Mouse (Mus musculus): ENCODE measurements around the gene Cnot10.

The Cnot10 gene

DNA sequence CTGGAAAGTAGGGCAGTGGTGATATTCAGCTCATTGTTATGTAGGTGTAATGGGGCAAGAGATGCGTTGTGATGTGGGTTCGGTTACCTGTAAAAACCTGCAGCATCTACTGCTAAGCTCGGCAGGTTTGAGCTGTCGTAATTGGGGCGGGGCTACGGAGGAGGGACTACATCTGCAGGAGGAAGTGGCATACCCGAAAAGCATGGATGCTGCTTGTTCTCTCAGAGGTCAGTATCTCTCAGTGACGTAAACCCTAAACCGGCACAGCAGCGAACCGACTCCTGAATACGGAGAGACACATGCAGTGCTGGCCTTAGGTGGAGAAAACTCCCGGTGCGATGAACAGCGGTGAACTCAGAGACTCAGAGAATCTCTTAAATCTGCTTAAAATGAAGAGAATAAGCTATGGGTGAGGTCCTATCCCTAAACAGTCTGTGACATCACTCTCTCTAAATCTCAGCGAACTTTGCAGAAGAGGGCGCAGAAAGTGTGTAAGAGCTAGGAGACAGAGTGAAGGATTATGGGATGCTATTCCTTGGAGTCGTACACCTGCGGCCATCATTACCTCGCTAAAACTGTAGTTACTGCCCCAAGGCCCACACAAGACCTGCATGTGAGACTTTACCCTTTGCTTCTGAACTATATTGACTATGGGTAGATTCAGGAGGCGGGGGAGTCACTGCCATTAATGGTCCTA lies 11.1 kb upstream of the Cnot10 start:
- WGBS, result 70% methylated on average over 21 of the region's 21 CpGs

DNA sequence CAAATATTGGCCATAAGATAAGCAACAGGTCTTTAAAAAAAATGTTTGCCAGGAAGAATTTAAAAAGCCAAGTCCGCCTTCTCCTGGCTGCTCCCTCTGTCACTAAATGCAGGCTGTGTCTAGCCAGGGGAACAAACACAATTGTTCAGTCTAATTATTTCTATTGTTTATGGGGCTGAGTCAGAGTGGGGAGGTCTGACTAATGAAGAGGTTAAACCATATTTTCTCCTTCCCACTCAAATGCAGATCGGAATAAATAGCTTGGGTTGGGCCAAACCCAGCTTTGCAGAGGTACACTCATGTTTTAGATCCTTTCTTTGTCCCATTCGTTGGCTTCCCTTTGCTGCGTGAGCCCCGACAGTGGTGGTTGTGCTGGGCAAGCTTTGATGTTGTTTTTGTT lies 9.4 kb upstream of the Cnot10 start:
- 49% methylated on average over 5 of the region's 5 CpGs for WGBS

DNA sequence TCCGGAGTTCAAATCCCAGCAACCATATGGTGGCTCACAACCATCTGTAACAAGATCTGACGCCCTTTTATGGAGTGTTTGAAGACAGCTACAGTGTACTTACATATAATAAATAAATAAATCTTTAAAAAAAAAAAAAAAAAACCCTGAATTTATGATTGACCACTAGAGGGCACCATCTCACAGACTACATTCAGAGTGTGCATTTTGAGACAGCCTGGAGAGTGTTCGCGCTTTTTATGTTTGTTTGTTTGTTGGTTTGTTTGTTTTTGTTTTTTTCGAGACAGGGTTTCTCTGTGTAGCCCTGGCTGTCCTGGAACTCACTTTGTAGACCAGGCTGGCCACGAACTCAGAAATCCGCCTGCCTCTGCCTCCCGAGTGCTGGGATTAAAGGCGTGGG lies 8.5 kb upstream of the Cnot10 start:
- WGBS, result 40% methylated on average over 9 of the region's 9 CpGs

DNA sequence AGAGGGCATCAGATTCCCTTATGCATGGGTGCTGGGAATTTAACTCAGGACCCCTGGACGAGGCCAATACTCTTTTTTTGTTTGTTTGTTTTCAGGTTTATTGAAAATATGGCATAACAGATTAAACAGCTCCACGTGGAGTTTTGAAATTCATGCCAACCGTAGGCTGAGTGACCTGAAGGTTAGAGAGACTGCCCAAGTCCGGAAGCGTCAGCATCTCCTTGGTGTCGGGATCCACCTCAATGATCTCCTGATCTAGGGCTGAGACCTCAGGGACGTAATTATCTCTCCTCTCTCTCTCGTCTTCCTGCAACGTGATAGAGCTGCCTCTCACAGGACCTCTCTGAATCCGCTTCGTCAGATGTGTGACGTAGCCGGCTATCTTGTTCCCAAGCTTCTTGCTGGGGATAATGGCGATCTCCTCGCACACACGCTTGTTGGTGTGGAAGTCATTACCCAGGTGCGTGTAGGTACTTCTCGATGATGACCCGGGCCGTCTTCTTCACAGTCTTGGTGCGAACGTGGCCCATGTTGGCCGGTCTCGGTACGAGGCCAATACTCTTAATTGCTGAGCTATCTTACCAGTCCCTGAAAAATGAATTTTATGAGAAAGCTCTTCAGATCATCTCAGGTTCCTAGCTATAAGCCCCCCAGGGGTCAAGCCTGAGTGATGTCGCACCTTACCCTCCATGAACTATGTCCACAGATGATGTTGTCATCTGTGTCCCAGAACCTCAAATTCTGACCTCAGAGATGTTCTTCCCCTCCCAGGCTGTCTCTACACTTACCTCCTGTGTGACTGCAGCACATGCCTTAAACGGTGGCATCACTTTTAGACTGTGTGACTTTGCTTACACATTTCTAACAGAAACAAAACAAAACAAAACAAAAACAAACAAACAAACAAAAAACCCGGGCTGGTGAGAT lies 7.8 kb upstream of the Cnot10 start:
- WGBS, result 83% methylated on average over 28 of the region's 28 CpGs

DNA sequence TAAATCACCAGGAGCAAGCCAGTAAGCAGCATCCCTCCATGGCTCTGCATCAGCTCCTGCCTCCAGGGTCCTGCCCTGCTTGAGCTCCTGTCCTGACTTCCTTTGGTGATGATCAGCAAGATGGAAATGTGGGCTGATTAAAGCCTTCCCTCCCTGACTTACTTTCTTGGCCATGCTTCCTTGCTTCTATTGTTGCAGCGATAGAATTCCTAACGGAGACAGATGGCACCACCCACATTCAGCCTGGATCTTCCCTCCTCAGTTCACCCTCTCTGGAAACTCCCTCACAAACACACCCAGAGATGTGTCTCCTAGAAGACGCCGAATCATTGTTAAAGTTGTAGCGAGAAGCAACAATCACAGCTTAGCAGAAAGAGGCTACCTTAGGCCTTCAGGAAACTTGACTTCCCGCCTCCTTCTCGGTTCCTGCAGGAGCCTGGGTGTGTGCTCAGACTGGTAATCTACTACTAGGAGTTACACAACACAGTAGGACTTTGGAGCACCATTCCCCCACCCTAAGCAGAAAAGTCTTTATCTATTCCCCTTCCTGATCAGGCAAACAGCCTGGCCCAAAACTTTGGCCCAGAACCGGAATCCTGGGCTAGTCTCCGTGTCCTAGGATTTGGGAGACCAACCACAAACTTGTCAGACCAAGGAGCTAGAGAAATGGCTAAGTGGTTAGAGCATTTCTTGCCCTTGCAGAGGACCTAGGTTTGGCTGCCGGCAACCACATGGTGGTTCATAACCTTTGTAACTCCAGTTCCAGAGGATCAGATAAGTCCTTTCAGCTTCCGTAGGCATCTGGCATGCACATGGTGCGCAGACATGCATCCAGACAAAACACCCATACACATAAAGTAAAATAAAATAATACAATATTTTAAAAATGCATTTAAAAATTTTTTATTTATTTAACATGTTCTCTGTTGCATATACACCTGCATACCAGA lies 6.8 kb upstream of the Cnot10 start:
- WGBS, result 61% methylated on average over 12 of the region's 12 CpGs

DNA sequence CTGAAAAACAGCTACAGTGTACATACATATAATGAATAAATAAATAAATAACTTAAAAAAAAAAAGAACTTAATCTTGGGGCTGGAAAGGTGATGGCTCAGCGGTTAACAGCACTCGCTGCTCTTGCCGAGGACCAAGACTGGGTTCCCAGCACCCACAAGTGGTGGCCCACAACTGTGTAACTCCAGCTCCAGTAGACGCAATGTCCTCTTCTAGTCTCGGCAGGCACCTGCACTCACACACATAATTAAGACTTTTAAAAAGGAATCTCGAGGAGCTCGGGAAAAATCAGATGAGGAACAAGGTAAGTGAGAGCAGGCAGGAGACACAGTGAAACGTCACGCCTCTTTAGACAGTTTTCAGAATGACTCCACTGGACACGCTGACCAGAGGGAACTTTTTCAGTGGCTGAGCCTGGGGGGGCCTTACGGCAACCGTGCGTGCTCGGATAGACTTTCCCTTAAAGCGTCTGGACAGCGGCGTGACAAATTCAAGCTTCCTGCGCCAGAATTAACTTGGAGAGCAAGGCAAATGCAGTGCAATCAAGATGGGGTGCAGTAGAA lies 717 bp downstream of the Cnot10 start:
- WGBS, result 12% methylated on average over 18 of the region's 18 CpGs

DNA sequence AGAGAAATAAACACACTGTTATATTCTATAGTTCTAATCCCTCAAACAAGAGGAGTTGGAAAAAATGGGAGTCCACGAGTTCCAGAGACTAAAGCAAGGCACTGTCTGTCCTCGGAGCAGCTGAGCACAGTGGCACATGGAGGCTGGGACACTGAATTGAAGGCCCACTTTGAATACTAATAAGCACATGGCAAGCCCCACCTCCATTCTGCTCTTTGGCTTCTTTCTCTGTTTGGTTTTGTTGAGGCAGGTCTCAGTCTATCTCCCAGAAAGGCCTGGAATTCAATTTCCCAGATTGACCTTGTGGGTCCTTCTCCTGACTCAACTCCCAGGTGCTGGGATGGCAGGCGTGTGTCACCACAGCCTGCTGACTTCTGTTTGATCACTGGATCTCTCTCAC lies 3.2 kb downstream of the Cnot10 start:
- WGBS, result 68% methylated on average over 3 of the region's 3 CpGs

DNA sequence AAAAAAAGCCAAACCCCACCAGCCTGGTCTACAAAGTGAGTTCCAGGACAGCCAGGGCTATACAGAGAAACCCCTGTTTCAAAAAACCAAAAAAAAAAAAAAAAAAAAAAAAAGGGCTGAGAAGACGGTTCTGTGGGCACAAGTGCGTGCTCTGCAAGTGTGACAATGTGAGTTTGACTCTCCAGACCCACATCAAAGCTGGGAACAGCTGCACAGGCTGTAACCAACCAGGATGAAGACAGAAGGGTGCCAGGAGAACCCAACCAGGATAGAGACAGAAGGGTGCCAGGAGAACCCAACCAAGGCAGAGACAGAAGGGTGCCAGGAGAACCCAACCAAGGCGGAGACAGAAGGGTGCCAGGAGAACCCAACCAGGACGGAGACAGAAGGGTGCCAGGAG lies 3.8 kb downstream of the Cnot10 start:
- WGBS, result 75% methylated on average over 4 of the region's 4 CpGs

DNA sequence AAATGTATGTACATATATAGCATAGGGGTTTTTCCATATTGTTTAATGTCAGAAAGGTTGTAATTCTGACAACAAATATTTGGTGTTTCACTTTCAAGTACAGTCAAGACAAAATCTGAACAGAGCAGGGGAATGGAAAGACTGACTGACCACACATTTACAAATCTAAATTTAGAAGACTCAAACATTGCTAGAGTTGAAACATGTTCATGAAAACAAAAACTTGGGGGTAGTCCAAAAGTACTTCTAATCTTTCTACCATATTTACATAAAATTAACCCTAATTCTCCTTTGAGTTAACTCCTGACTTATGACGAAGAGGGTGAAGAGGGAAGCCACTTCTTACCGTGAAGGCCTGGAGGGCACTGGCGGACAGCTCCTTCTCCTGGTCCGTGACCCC lies 7.7 kb downstream of the Cnot10 start:
- 83% methylated on average over 4 of the region's 4 CpGs for WGBS

DNA sequence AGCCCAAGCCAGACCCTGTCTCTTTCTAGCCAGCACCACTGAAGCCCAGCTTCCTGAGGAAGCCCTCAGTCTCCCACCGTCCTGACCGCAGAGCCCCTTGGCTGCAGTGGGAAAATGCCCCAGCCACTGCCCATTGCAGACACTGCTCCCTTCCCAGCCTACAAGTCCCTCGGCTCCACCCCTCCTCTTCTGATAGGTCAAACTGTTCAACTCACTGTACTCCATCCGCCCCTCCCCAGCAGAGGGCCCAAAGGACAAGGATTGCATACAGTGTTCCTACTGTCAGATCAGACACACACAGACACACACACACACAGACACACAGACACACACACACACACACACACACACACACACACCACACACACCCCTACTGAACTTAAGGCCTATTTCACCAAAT lies 13.3 kb downstream of the Cnot10 start:
- WGBS, result 74% methylated on average over 4 of the region's 4 CpGs

DNA sequence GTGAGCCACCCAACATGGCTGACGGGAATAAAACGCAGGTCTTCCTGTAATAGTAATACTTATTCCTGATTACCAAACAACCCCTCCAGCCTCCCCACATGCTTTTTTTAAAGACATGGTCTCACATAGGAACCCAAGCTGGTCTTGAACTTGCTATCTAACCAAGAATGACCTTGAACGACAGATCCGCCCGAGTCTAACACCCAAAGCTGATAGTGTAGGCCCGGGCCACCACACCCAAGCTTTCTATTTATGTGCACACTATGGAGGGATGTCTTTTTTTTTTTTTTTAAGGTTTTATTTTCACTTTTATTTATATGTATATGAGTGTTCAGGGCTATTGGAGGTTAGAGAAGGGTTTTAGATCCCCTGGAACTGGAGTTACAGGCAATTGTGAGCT lies 15.8 kb downstream of the Cnot10 start:
- WGBS, result 95% methylated on average over 6 of the region's 6 CpGs

DNA sequence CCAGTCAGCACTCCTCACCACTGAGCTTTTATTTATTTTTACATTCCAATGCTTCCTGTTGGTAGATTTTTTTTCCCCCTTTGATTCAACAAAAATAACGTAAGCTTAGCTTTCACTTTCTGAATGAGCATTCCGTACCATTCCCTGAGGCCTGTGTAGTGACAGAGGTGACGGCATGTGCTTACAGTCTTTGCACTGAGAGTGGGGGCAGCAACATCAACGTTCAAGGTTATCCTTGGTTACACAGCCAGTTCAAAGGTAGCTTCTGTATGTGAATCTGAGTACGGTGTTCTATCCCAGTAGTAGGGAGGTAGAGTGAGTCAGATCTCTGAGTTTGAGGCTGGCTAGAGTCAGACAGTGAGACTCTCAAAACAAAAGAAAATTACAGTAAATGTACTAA lies 18.8 kb downstream of the Cnot10 start:
- 91% methylated on average over 5 of the region's 5 CpGs for WGBS

DNA sequence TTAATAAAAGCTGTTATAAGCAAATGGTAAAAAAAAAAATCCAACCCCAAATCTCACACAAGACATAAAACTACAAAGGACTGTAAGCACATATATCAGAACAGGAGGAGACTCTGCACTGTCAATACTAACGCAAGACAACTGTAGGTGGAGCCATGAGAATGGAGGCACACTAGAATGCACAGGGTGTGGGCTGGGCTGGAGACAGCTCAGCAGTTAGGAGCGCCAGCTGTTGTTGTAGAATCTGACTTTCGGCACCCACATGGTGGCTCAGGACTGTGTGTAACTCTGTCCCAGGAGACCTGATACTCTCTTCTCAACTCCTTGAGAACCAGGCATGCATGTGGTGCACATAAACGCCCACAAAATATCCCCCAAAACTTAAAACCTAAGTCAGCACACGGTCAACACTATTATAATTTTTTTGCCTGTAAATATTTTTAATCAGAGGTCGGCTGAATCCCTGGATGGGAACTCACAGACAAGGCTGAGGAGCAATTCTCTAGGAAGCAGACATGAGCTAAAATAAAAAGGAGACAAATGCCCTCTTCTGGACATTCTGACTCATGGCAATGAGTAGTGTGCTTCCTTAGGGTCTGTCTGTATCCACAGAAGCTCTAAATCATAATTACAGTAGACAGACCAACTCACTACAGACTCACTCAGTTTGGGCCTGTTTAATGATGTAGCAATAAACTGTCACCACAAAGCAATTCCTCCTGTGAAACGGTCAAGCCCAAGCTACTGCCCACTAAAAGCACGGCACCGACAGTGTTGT lies 25.6 kb downstream of the Cnot10 start:
- WGBS, result 76% methylated on average over 9 of the region's 9 CpGs

DNA sequence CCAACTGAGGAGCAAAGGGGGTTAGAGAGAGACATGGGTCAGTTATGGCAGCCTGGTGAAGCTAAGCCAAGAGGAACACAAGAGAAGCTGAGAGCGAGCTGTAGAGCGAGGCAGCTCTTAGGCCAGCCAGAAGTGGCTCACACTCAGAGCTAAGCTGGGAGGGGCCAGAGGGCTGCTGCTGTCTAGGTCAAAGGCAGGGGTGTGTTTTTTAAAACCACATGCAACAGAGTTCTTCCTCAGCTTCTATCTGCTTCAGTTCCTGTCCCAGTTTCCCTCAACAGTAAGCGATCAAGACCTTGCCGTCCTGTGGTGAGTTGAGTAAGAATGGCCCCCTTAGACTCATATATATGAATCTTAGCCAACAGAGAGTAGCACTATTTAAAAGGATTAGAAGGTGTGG lies 27.0 kb downstream of the Cnot10 start:
- WGBS, result 92% methylated on average over 4 of the region's 4 CpGs

DNA sequence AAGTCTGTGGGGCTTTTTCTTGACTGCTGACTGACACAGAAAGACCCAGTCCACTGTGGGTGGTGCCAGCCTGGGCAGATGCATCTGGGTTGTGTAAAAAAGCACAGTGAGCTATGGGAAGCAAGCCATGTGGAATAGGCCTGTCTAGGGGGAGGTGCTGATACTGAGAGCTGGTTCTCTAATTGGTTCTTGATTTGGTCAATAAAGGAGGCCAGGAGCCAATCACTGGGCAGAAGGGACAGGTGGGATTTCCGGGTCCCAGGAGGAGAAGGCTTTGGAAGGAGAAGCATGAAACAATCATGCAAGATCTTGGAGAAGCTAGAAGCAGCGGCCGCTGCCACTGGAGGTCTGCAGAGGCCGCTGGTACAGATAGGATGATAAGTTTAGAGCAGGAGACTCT lies 27.4 kb downstream of the Cnot10 start:
- 90% methylated on average over 4 of the region's 4 CpGs for WGBS

DNA sequence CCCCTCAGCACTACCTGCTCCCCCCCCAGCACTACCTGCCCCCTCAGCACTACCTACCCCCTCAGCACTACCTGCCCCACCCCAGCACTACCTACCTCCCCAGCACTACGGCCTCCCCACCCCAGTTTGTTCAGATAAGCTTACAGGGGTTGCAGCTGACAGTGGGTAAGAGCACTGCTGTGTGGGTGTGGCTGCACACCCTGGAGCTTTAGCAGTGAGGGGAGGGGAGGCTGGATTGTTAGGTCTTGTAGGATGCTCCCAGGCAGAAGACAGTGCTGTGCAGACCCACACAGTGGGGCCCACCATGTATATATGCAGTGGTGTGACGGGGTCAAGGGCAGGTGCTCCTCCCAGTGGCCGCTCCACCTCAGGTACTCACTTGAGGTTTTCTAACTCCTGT lies 29.7 kb downstream of the Cnot10 start:
- WGBS, result 98% methylated on average over 3 of the region's 3 CpGs

DNA sequence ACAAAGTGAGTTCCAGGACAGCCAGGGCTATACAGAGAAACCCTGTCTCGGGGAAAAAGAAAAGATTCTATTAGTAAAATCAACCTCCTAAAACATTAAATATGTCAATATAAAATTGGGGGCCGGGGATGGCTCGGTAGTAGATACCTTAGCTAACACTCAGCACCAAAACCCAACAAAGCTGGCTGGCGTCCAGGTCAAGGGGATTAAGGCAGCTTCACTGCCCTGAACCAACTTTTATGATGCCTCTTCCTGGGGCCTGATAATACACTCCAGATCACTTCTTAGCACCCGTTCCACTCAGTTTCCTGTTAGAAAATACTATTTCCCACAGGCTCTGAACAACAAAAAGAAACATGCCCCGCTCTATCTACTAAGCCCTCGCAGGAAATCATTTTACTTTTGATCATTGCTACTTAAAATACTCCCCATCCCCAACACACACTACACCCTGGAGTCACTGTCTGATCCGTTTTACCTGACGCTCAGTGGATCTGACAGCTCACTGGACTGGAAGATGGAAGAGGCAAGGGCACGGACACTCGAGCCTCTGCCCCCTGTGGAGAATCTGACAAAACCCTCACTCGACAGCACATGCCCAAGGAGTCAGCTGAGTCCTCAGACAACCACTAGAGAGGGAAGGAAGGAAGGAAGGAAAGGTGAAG lies 36.0 kb downstream of the Cnot10 start:
- WGBS, result 73% methylated on average over 12 of the region's 12 CpGs

DNA sequence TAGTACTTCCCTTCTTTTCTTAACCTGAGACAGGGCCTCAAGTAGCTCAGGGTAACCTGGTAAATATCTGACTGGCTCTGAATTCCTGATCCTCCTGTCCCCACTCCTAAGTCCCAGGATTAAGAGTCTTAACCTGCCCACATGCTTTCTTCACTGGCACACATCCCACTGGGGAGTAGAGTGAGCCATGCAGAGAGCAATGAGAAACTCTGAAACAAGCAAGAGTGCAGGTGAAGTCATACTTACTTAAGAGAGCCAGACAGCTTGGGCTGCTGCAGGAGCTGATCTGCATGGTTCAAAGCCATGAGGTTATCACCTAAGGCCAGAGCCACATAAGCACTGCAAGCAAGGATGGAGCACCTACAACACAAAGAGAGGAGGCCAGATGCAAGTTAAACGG lies 38.9 kb downstream of the Cnot10 start:
- WGBS, result 49% methylated on average over 1 of the region's 1 CpGs

DNA sequence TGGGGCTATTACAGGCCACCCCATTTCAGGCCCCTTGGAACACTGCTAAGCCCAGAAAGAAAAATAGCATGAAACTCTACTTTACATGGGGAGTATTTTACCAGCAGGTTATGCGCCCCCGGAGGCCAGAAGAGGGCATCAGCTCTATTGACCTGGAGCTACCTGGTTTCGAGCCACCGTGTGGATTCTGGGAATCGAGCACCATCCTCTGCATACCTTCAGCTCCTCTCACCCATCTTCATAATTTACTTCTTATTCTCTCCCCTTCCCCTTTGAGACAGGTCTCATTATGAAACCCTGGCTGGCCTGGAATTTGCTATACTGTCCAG lies 55.0 kb downstream of the Cnot10 start:
- 86% methylated on average over 5 of the region's 5 CpGs for WGBS

DNA sequence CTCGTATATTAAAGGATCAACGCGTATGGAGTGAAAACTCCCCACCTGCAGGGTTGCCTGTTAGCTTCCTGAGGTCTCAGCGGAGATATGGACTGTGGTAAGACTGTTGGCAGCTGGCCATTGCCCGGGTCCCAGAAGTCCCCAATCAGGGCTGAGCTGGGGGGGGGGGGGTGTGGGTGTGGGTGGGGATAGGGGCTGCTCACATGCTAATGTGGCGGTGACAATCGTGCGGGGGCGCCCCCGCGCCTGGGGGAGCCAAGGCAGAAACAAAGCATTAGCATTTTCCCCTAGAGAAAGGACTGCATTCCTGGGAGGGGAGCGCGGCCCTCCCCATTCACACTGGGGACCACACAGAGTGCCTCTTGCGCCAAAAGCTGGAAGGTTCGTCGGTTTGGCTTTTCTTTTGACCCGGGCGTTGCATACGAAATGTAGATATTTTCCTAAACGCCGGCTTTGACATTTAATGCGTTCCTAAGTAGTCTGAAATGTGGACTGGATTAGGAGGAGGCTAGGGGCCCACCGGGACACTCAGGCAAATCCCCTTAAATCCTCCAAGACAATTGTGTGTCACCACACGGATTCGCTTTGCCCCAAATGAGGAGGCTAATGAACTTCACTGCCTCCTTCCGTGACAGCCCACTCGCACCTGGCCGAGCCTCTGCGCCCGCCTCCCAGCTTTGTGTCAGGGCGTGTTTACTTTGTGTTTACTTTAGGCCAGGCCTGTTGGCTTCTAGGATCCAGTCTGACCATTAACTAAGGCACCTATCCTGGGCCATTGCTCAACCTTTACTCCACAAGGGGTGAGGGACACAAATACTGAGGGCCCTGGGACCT lies 55.6 kb downstream of the Cnot10 start:
- WGBS, result 35% methylated on average over 31 of the region's 31 CpGs
